Mouse (Mus musculus) cerebellum, adult 11-12 months (tissue): Measurements from ENCODE around the gene Pramel4.
"Not testable (repeated sequence)": the region's sequence is repeated elsewhere in the genome, so short reads cannot be mapped to it uniquely, and the experiment has no call there.

Experiments
- DNase-seq: peaks from one replicate; pipeline ENCODE4 v3.0.0; 2022

Gene Pramel4

DNA sequence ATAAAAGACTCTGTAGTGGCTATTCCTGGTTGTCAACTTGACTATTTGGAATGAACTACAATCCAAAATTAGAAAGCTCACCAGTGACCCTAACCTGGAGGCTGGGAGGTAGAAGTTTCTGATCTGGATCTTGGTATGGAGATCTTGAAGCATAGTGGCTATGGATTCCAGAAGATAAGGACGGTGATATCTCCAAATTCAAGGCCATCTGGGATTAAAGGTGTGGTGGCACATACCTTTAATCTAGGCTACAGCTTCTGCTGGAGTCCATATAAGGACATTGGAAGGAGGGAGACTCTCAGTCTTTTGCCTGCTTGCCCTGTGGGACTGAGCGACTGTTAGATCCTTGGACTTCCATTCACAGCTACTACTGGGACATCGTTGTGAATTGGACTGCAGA, at the start of gene Pramel4:
Pramel4 (plus strand) TSS at position 301 of the 400 bp plus-strand sequence.
- not testable (repeated sequence) for DNase-seq

DNA sequence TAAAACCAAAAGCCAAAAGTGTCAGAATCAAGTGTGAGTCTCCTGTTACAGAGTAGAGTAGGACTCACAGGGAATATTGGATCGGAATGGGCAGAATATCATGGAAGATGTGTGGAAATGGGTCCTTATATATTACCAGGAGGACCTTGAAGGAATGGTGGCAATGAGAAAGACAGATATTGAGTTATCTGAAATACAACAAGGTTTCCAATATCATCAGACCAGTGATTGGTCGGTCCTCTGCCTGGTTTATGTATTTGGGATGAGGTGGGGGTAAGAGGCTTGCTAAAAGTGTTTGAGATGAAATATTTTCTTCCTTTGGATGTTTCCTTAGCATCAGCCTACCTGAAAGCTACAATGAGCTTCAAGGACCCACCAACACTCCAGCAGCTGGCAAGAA, 47.2 kb downstream of the Pramel4 start, which contains the start of gene Gm13102:
Gm13102 (plus strand) TSS at position 301 of the 400 bp plus-strand sequence.
- DNase-seq = not testable (repeated sequence)
